Mouse (Mus musculus): ENCODE data around the gene Mylk2. TPM values are rescaled to one million over a fixed set of nuclear protein-coding genes. Genes with fewer than 3 reads are reported as not detected.

Gene Mylk2
- total and polyA plus RNA-seq, 3 experiments = 0.11 TPM; not detected in 2

GRCm38 (mm10) chr2:152907114-152907943 is 3.8 kb upstream of the Mylk2 start:
- H3K4me1 ChIP-seq (ENCODE audit: insufficient read depth, low read depth, low read length) = no peaks in the 10 kb centered on the region; the same call in 1 of the 2 replicates
- ATAC-seq (ENCODE audit: extremely low read depth, insufficient number of reproducible peaks, low FRiP score, poor library complexity, severe bottlenecking) (no peak), DNase-seq (ENCODE audit: low spot score) (no peak)
- H3K4me3 ChIP-seq (ENCODE audit: low read depth, low read length) = no peak overlapping the region
- H3K27me3 ChIP-seq (ENCODE audit: insufficient read depth, low read length) = peaks cover 62% of the 10 kb centered on the region
- TF ChIP-seq GATA1 (IDR thresholded peaks at IDR 0.05; ENCODE audit: borderline replicate concordance, low read length) (no peak), TAL1 (conservative IDR thresholded peaks at IDR 0.05; ENCODE audit: low read depth, low read length) (no peak), POLR2AphosphoS5 (IDR thresholded peaks at IDR 0.05; ENCODE audit: insufficient replicate concordance, low read depth, low read length) (no peak), GATA2 (IDR thresholded peaks at IDR 0.05; ENCODE audit: borderline replicate concordance, low read depth, low read length) (no peak), CTCF (IDR thresholded peaks at IDR 0.05; ENCODE audit: low read depth, low read length) (no peak)
- H3K36me3 ChIP-seq (replicated peaks) = no peaks in the 10 kb centered on the region
- H3K9me3 ChIP-seq (replicated peaks) = no peaks in the 10 kb centered on the region

- TF ChIP-seq GATA2 (IDR thresholded peaks at IDR 0.05; ENCODE audit: borderline replicate concordance, low read depth, low read length) (no peak), TAL1 (conservative IDR thresholded peaks at IDR 0.05; ENCODE audit: low read depth, low read length) (no peak), CTCF (IDR thresholded peaks at IDR 0.05; ENCODE audit: low read depth, low read length) (no peak), GATA1 (IDR thresholded peaks at IDR 0.05; ENCODE audit: borderline replicate concordance, low read length) (no peak)
- peaks cover 58% of the 10 kb centered on the region for H3K27me3 ChIP-seq (ENCODE audit: insufficient read depth, low read length)
- H3K4me1 ChIP-seq (ENCODE audit: insufficient read depth, low read depth, low read length) = peaks cover 8% of the 10 kb centered on the region
- H3K9me3 ChIP-seq (replicated peaks) = no peaks in the 10 kb centered on the region
- H3K36me3 ChIP-seq (replicated peaks) = no peaks in the 10 kb centered on the region
- H3K4me3 ChIP-seq (ENCODE audit: low read depth, low read length) = no peak overlapping the region
- DNase-seq (ENCODE audit: low spot score) = no peak
- ATAC-seq (ENCODE audit: extremely low read depth, insufficient number of reproducible peaks, low FRiP score, poor library complexity, severe bottlenecking) = no peak
Observed at GRCm38 (mm10) chr2:152909848-152910247, 1.3 kb upstream of the Mylk2 start.

DNA sequence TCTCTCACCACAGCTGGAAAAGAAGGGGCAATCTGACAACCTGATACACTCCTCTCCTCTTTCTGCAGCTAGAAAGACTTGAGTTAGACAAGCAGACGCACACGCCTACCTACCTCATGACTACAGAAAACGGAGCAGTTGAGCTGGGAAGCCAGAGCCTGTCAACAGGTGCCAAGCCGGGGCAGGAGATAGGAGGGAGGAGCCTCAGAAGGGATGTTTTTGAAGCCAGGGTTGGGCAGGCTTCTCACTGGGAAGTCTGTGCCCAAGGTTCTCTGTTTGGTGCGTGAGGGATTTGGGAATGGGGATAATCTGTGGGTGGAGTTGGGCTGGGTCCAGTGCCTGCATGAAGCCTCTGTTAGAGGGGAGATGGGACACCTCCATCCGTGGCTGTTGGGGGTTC is 280 bp downstream of the Mylk2 start:
- no peak overlapping the region for H3K4me3 ChIP-seq (ENCODE audit: low read depth, low read length)
- H3K27me3 ChIP-seq (ENCODE audit: insufficient read depth, low read length) = peaks cover 54% of the 10 kb centered on the region
- H3K36me3 ChIP-seq (replicated peaks) = no peaks in the 10 kb centered on the region
- ATAC-seq (ENCODE audit: extremely low read depth, insufficient number of reproducible peaks, low FRiP score, poor library complexity, severe bottlenecking) = no peak
- H3K4me1 ChIP-seq (ENCODE audit: insufficient read depth, low read depth, low read length) = peaks cover 8% of the 10 kb centered on the region
- H3K9me3 ChIP-seq (replicated peaks) = no peaks in the 10 kb centered on the region
- no peak for TF ChIP-seq POLR2AphosphoS5 (IDR thresholded peaks at IDR 0.05; ENCODE audit: insufficient replicate concordance, low read depth, low read length)
- no peak for TF ChIP-seq GATA2 (IDR thresholded peaks at IDR 0.05; ENCODE audit: borderline replicate concordance, low read depth, low read length)
- TF ChIP-seq TAL1 (conservative IDR thresholded peaks at IDR 0.05; ENCODE audit: low read depth, low read length) = no peak
- no peak for TF ChIP-seq CTCF (IDR thresholded peaks at IDR 0.05; ENCODE audit: low read depth, low read length)
- no peak for TF ChIP-seq GATA1 (IDR thresholded peaks at IDR 0.05; ENCODE audit: borderline replicate concordance, low read length)
- DNase-seq (ENCODE audit: low spot score) = no peak

GRCm38 (mm10) chr2:152913471-152913870 is 2.3 kb downstream of the Mylk2 start:
- DNase-seq (ENCODE audit: low spot score) (no peak), ATAC-seq (ENCODE audit: extremely low read depth, insufficient number of reproducible peaks, low FRiP score, poor library complexity, severe bottlenecking) (no peak)
- peaks cover 41% of the 10 kb centered on the region for H3K27me3 ChIP-seq (ENCODE audit: insufficient read depth, low read length)
- H3K9me3 ChIP-seq (replicated peaks) = no peaks in the 10 kb centered on the region
- H3K4me3 ChIP-seq (ENCODE audit: low read depth, low read length) = no peak overlapping the region
- TF ChIP-seq POLR2AphosphoS5 (IDR thresholded peaks at IDR 0.05; ENCODE audit: insufficient replicate concordance, low read depth, low read length) = no peak
- TF ChIP-seq CTCF (IDR thresholded peaks at IDR 0.05; ENCODE audit: low read depth, low read length) = no peak
- no peak for TF ChIP-seq GATA2 (IDR thresholded peaks at IDR 0.05; ENCODE audit: borderline replicate concordance, low read depth, low read length)
- H3K4me1 ChIP-seq (ENCODE audit: insufficient read depth, low read depth, low read length) = peaks cover 8% of the 10 kb centered on the region
- H3K36me3 ChIP-seq (replicated peaks) = no peaks in the 10 kb centered on the region

DNA sequence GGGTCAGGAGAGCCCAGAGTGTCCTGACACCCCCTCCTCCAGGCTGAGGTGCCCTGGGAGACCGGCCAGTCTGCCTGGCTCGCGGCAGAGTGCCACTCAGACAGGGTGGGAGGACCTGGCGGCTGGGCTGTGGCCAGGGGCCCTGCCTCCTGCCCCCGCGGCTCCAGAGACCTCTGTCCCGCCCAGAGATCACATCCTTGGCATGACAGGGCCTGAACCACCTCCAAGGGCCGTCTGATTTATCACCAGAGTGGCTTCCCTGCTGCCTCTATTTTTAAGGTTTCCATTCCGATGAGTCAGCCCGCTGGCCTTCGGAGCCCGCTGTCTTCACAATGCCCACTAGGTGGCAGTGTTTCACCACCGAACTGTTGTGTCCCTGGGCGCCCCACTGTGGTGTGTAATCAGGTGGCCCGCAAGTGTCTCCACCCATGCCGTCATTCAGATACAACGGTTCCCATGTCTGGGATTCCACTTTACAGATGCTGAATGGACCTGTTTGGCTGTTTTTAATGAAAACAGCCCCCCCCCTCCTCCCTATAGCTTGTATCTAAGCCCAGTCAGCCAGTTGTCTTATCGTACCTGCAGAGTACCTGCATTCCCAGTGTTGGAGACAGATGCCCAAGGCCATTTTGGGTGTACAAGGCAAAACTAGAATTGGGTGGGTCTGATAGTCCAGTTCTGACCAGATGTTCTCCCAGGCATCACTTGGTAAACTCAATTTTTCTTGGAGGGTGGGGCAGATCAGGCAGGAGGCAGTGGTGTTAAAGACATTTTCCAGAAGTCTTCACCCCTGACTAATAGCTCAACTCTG is 3.4 kb downstream of the Mylk2 start:
- Histone ChIP-seq H3K36me3 (replicated peaks) (no peaks in the 10 kb centered on the region), H3K4me3 (ENCODE audit: low read depth, low read length) (no peak overlapping the region; the same call in 1 of the 2 replicates), H3K27me3 (ENCODE audit: insufficient read depth, low read length) (peaks cover 34% of the 10 kb centered on the region), H3K9me3 (replicated peaks) (no peaks in the 10 kb centered on the region), H3K4me1 (ENCODE audit: insufficient read depth, low read depth, low read length) (peaks cover 8% of the 10 kb centered on the region)
- ATAC-seq (ENCODE audit: extremely low read depth, insufficient number of reproducible peaks, low FRiP score, poor library complexity, severe bottlenecking) (peak; percentile 34; the same call in 1 of the 2 replicates), DNase-seq (ENCODE audit: low spot score) (peak; percentile 65)
- TF ChIP-seq TAL1 (conservative IDR thresholded peaks at IDR 0.05; ENCODE audit: low read depth, low read length) (no peak), CTCF (IDR thresholded peaks at IDR 0.05; ENCODE audit: low read depth, low read length) (peak; percentile 79)

- TF ChIP-seq GATA2 (IDR thresholded peaks at IDR 0.05; ENCODE audit: borderline replicate concordance, low read depth, low read length) = no peak
- no peak for TF ChIP-seq CTCF (IDR thresholded peaks at IDR 0.05; ENCODE audit: low read depth, low read length)
- TF ChIP-seq POLR2AphosphoS5 (IDR thresholded peaks at IDR 0.05; ENCODE audit: insufficient replicate concordance, low read depth, low read length) = no peak
- TF ChIP-seq GATA1 (IDR thresholded peaks at IDR 0.05; ENCODE audit: borderline replicate concordance, low read length) = no peak
- no peak for TF ChIP-seq TAL1 (conservative IDR thresholded peaks at IDR 0.05; ENCODE audit: low read depth, low read length)
- H3K9me3 ChIP-seq (replicated peaks) = no peaks in the 10 kb centered on the region
- peaks cover 29% of the 10 kb centered on the region; the same call in 1 of the 2 replicates for H3K27me3 ChIP-seq (ENCODE audit: insufficient read depth, low read length)
- no peak for ATAC-seq (ENCODE audit: extremely low read depth, insufficient number of reproducible peaks, low FRiP score, poor library complexity, severe bottlenecking)
- H3K4me3 ChIP-seq (ENCODE audit: low read depth, low read length) = no peak overlapping the region
- no peaks in the 10 kb centered on the region for H3K36me3 ChIP-seq (replicated peaks)
- peaks cover 8% of the 10 kb centered on the region for H3K4me1 ChIP-seq (ENCODE audit: insufficient read depth, low read depth, low read length)
- no peak for DNase-seq (ENCODE audit: low spot score)
Observed at GRCm38 (mm10) chr2:152915453-152915852, 4.3 kb downstream of the Mylk2 start.

Measured in G1E (cell line).